Mouse (Mus musculus) intestine, embryonic 14.5 days (tissue): Measurements from ENCODE around the gene Clec2l. TPM values are rescaled to one million over a fixed set of nuclear protein-coding genes. Genes with fewer than 3 reads are reported as not detected.
A peak's percentile ranks its signal among the peaks of the same experiment; 100 is the strongest.
"Not testable (repeated sequence)": the region's sequence is repeated elsewhere in the genome, so short reads cannot be mapped to it uniquely, and the experiment has no call there.

Source experiments
- ATAC-seq: fragments of 200-750 bp; cut with Nextera tagmentation; replicated peaks from 2 replicates; pipeline ENCODE4 v1.8.0; 2017; ENCODE audit warnings: low read depth, moderate number of reproducible peaks, moderate TSS enrichment, moderate library complexity; ENCODE audit not compliant: low FRiP score, low TSS enrichment
- DNase-seq: peaks from one replicate; pipeline ENCODE4 v3.0.0-alpha.2; 2018; ENCODE audit warnings: low spot score
- H3K27ac ChIP-seq: fragments of 300-500 bp; sonication (generic); 2 replicates; pipeline ENCODE4 v1.5.1; 2014; ENCODE audit warnings: low read depth, mild to moderate bottlenecking, control low read depth
- H3K27me3 ChIP-seq: fragments of 300-500 bp; sonication (generic); replicated peaks from 2 replicates; pipeline ENCODE4 v1.6.1; 2014; ENCODE audit warnings: low read length, control low read depth; ENCODE audit not compliant: control insufficient read depth, insufficient read depth
- H3K36me3 ChIP-seq: fragments of 300-500 bp; sonication (generic); 2 replicates; pipeline ENCODE4 v1.6.1; 2014; ENCODE audit warnings: low read length, control low read depth; ENCODE audit not compliant: control insufficient read depth, insufficient read depth
- H3K4me1 ChIP-seq: fragments of 300-500 bp; sonication (generic); replicated peaks from 2 replicates; pipeline ENCODE4 v1.6.1; 2014; ENCODE audit warnings: low read length, control low read depth, mixed read lengths; ENCODE audit not compliant: control insufficient read depth, insufficient read depth
- H3K4me2 ChIP-seq: fragments of 300-500 bp; sonication (generic); 2 replicates; pipeline ENCODE4 v1.6.1; 2014; ENCODE audit warnings: low read length
- H3K4me3 ChIP-seq: fragments of 300-500 bp; sonication (generic); 2 replicates; pipeline ENCODE4 v1.5.1; 2014; ENCODE audit warnings: low read depth, low read length, control low read depth, mixed read lengths
- H3K9ac ChIP-seq: fragments of 300-500 bp; sonication (generic); 2 replicates; pipeline ENCODE4 v1.6.1; 2014; ENCODE audit warnings: mild to moderate bottlenecking, low read length
- H3K9me3 ChIP-seq: fragments of 300-500 bp; sonication (generic); 2 replicates; pipeline ENCODE4 v1.6.1; 2016; ENCODE audit warnings: low read length, control low read depth; ENCODE audit not compliant: control insufficient read depth
- WGBS: fragments of 180-500 bp; shearing (Covaris S2); extraction: QIAGEN DNeasy Blood & Tissue Kit; methylation state at CpG from one replicate; pipeline ENCODE4 v1.1.7; 2014; 5-methylcytosine and 5-hydroxymethylcytosine counted together
- polyA plus RNA-seq: library from polyadenylated mRNA; unstranded; fragments of >200 nt; fragmentation: Nextera tagmentation; extraction: Ambion mirVana; gene quantifications from 2 replicates; pipeline ENCODE4 v1.2.1, GENCODE M21; 2014

Gene Clec2l
- polyA plus RNA-seq, 1 experiment from 2014 or later, result 1.6 TPM

GRCm38 (mm10) chr6:38643039-38643438 is 19.8 kb upstream of the Clec2l start:
- H3K27me3 ChIP-seq, result peaks cover 43% of the 10 kb centered on the region
- no peak overlapping the region for H3K4me3 ChIP-seq
- H3K4me1 ChIP-seq, result no peaks in the 10 kb centered on the region
- no peak overlapping the region for H3K27ac ChIP-seq
- DNase-seq (no peak), ATAC-seq (no peak)
- 66% methylated on average over 3 of the region's 3 CpGs for WGBS
- no peaks in the 10 kb centered on the region for H3K9me3 ChIP-seq
- H3K36me3 ChIP-seq, result no peaks in the 10 kb centered on the region
- H3K4me2 ChIP-seq, result no peak overlapping the region
- no peak overlapping the region for H3K9ac ChIP-seq

GRCm38 (mm10) chr6:38649545-38649944 is 13.3 kb upstream of the Clec2l start:
- Histone ChIP-seq H3K27me3 (no peaks in the 10 kb centered on the region), H3K9ac (no peak overlapping the region), H3K4me2 (no peak overlapping the region), H3K4me1 (no peaks in the 10 kb centered on the region), H3K4me3 (no peak overlapping the region), H3K27ac (no peak overlapping the region), H3K36me3 (no peaks in the 10 kb centered on the region), H3K9me3 (peaks cover 3% of the 10 kb centered on the region; the same call in 1 of the 2 replicates)
- ATAC-seq, result no peak
- DNase-seq, result no peak
- 82% methylated on average over 3 of the region's 3 CpGs for WGBS

GRCm38 (mm10) chr6:38650263-38650937 is 12.5 kb upstream of the Clec2l start:
- Histone ChIP-seq H3K27ac (no peak overlapping the region), H3K36me3 (no peaks in the 10 kb centered on the region), H3K9ac (no peak overlapping the region), H3K9me3 (peaks cover 3% of the 10 kb centered on the region; the same call in 1 of the 2 replicates), H3K4me1 (no peaks in the 10 kb centered on the region), H3K27me3 (no peaks in the 10 kb centered on the region), H3K4me3 (no peak overlapping the region), H3K4me2 (no peak overlapping the region)
- DNase-seq, result peak; percentile 76
- WGBS, result 37% methylated on average over 14 of the region's 14 CpGs
- no peak for ATAC-seq

GRCm38 (mm10) chr6:38661626-38662025 is 1.2 kb upstream of the Clec2l start:
- Histone ChIP-seq H3K4me2 (no peak overlapping the region), H3K9me3 (no peaks in the 10 kb centered on the region), H3K27me3 (peaks cover 18% of the 10 kb centered on the region), H3K4me3 (no peak overlapping the region), H3K9ac (no peak overlapping the region), H3K27ac (no peak overlapping the region), H3K36me3 (no peaks in the 10 kb centered on the region), H3K4me1 (0 out of 2 replicates have a peak, but pooled peaks cover 4% of the 10 kb centered on the region)
- DNase-seq (no peak), ATAC-seq (no peak)
- WGBS, result 58% methylated on average over 4 of the region's 4 CpGs

- ATAC-seq (no peak), DNase-seq (no peak)
- no peak overlapping the region for H3K4me2 ChIP-seq
- WGBS, result 52% methylated on average over 6 of the region's 6 CpGs
- H3K4me3 ChIP-seq, result no peak overlapping the region
- H3K9ac ChIP-seq, result no peak overlapping the region
- no peaks in the 10 kb centered on the region for H3K9me3 ChIP-seq
- H3K4me1 ChIP-seq, result no peaks in the 10 kb centered on the region
- no peaks in the 10 kb centered on the region for H3K36me3 ChIP-seq
- no peaks in the 10 kb centered on the region for H3K27me3 ChIP-seq
- H3K27ac ChIP-seq, result no peak overlapping the region
Measured at GRCm38 (mm10) chr6:38669580-38669979, 6.7 kb downstream of the Clec2l start.

- not testable (repeated sequence) for H3K9ac ChIP-seq, ATAC-seq, H3K36me3 ChIP-seq, H3K4me1 ChIP-seq, H3K27ac ChIP-seq, H3K9me3 ChIP-seq, H3K4me3 ChIP-seq, H3K27me3 ChIP-seq, DNase-seq, H3K4me2 ChIP-seq
- 75% methylated on average over 1 of the region's 1 CpGs for WGBS
Measured at GRCm38 (mm10) chr6:38670488-38670887, 7.6 kb downstream of the Clec2l start.

GRCm38 (mm10) chr6:38671270-38671669 is 8.4 kb downstream of the Clec2l start:
- Histone ChIP-seq H3K4me2 (no peak overlapping the region), H3K9ac (no peak overlapping the region), H3K9me3 (no peaks in the 10 kb centered on the region), H3K4me3 (no peak overlapping the region), H3K4me1 (no peaks in the 10 kb centered on the region), H3K27ac (no peak overlapping the region), H3K27me3 (no peaks in the 10 kb centered on the region), H3K36me3 (no peaks in the 10 kb centered on the region)
- 81% methylated on average over 7 of the region's 7 CpGs for whole genome bisulfite sequencing
- DNase-seq, result no peak
- ATAC-seq, result no peak

- Histone ChIP-seq H3K9me3 (no peaks in the 10 kb centered on the region), H3K4me3 (no peak overlapping the region), H3K4me2 (no peak overlapping the region), H3K27ac (no peak overlapping the region), H3K9ac (no peak overlapping the region), H3K27me3 (no peaks in the 10 kb centered on the region), H3K4me1 (no peaks in the 10 kb centered on the region), H3K36me3 (no peaks in the 10 kb centered on the region)
- 82% methylated on average over 3 of the region's 3 CpGs for WGBS
- ATAC-seq, result no peak
- no peak for DNase-seq
Measured at GRCm38 (mm10) chr6:38672011-38672410, 9.1 kb downstream of the Clec2l start.

- Histone ChIP-seq H3K9ac (no peak overlapping the region), H3K27ac (no peak overlapping the region), H3K9me3 (no peaks in the 10 kb centered on the region), H3K4me1 (no peaks in the 10 kb centered on the region), H3K36me3 (no peaks in the 10 kb centered on the region), H3K4me2 (no peak overlapping the region), H3K27me3 (no peaks in the 10 kb centered on the region), H3K4me3 (no peak overlapping the region)
- 62% methylated on average over 6 of the region's 6 CpGs for WGBS
- DNase-seq (no peak), ATAC-seq (no peak)
Measured at GRCm38 (mm10) chr6:38676217-38676616, 13.3 kb downstream of the Clec2l start.
